Mouse (Mus musculus) testis, adult 2 months (tissue): ENCODE results near the gene Klhl25.

ENCODE experiments used
- CTCF ChIP-seq: fragments of 200-500 bp; IDR thresholded peaks from 2 replicates; pipeline ENCODE4 v1.5.1; 2012; ENCODE audit warnings: low read depth, mild to moderate bottlenecking, inconsistent platforms, low read length, moderate library complexity; ENCODE audit not compliant: control insufficient read depth, insufficient read depth, insufficient replicate concordance
- POLR2A ChIP-seq: fragments of 200-500 bp; IDR thresholded peaks from 2 replicates; pipeline ENCODE4 v1.6.1; 2012; ENCODE audit warnings: low read depth, mild to moderate bottlenecking, inconsistent platforms, low read length, moderate library complexity; ENCODE audit not compliant: control insufficient read depth

DNA sequence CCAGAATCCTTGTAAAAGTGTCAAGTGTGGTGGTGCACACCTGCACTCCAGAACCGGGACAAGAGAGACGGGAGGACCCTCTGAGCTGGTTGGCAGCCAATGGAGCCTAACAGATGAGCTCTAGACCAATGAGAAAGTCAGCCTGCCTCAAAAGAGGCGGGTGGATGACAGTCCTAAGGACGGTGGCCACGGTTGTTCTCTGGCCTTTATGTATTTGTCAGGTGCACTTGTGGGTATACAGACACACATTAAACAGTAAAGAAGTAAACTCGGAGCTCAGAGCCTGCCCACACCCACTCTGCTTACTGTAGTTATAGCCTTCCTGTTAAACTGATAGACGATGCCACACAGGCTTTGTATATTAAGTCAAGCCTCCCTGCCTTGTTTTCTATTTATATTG lies 27.4 kb upstream of the Klhl25 start:
- no peak for TF ChIP-seq CTCF
- no peak for TF ChIP-seq POLR2A
